Mouse (Mus musculus): Measurements from ENCODE around the gene Gm21411. TPM values are rescaled to one million over a fixed set of nuclear protein-coding genes. Genes with fewer than 3 reads are reported as not detected.
"Not testable (repeated sequence)": the region's sequence is repeated elsewhere in the genome, so short reads cannot be mapped to it uniquely, and the experiment has no call there.

Gene Gm21411
- 0.11 TPM in 1 of 2 replicates, not detected in the other for polyA plus RNA-seq (2012; rRNA removed)

- H3K4me3 ChIP-seq (ENCODE audit: insufficient read depth, low read depth, low read length); H3K4me1 ChIP-seq (ENCODE audit: control insufficient read depth, insufficient read depth, low read length); H3K36me3 ChIP-seq (ENCODE audit: control insufficient read depth, insufficient read depth, low read length); H3K27ac ChIP-seq (ENCODE audit: insufficient read depth, low read depth, low read length); H3K27me3 ChIP-seq (replicated peaks; ENCODE audit: control insufficient read depth, insufficient read depth, low read length); DNase-seq: not testable (repeated sequence)
- WGBS, result 78% methylated on average over 9 of the region's 9 CpGs
These were observed at the start of gene Gm21411 for GRCm38 (mm10) chr4:146909386-146910137. Gene Gm21411 (minus strand): TSS chr4:146909590.

- H3K27ac ChIP-seq (ENCODE audit: insufficient read depth, low read depth, low read length); H3K4me3 ChIP-seq (ENCODE audit: insufficient read depth, low read depth, low read length); DNase-seq; H3K27me3 ChIP-seq (replicated peaks; ENCODE audit: control insufficient read depth, insufficient read depth, low read length); H3K4me1 ChIP-seq (ENCODE audit: control insufficient read depth, insufficient read depth, low read length); H3K36me3 ChIP-seq (ENCODE audit: control insufficient read depth, insufficient read depth, low read length): not testable (repeated sequence)
- 65% methylated on average over 32 of the region's 32 CpGs for WGBS
These were observed 32.3 kb upstream of the Gm21411 start for GRCm38 (mm10) chr4:146941691-146942090.

GRCm38 (mm10) chr4:146932311-146933082 lies 23.1 kb upstream of the Gm21411 start:
- no peaks in the 10 kb centered on the region for H3K4me1 ChIP-seq (ENCODE audit: control insufficient read depth, insufficient read depth, low read length)
- H3K4me3 ChIP-seq (ENCODE audit: insufficient read depth, low read depth, low read length), result no peak overlapping the region
- WGBS, result 7% methylated on average over 75 of the region's 77 CpGs
- H3K36me3 ChIP-seq (ENCODE audit: control insufficient read depth, insufficient read depth, low read length), result no peaks in the 10 kb centered on the region
- no peak for DNase-seq
- no peak overlapping the region for H3K27ac ChIP-seq (ENCODE audit: insufficient read depth, low read depth, low read length)
- TF ChIP-seq POLR2A (IDR thresholded peaks at IDR 0.05; ENCODE audit: low read depth, low read length) (no peak), CTCF (conservative IDR thresholded peaks at IDR 0.05; ENCODE audit: insufficient read depth, insufficient read length, low read depth, low read length) (no peak)
- H3K27me3 ChIP-seq (replicated peaks; ENCODE audit: control insufficient read depth, insufficient read depth, low read length), result no peaks in the 10 kb centered on the region

GRCm38 (mm10) chr4:146915196-146915595 lies 5.8 kb upstream of the Gm21411 start:
- Histone ChIP-seq H3K27me3 (replicated peaks; ENCODE audit: control insufficient read depth, insufficient read depth, low read length) (no peaks in the 10 kb centered on the region), H3K4me3 (ENCODE audit: insufficient read depth, low read depth, low read length) (no peak overlapping the region), H3K36me3 (ENCODE audit: control insufficient read depth, insufficient read depth, low read length) (no peaks in the 10 kb centered on the region), H3K4me1 (ENCODE audit: control insufficient read depth, insufficient read depth, low read length) (no peaks in the 10 kb centered on the region), H3K27ac (ENCODE audit: insufficient read depth, low read depth, low read length) (no peak overlapping the region)
- WGBS, result 74% methylated on average over 3 of the region's 3 CpGs
- no peak for TF ChIP-seq POLR2A (IDR thresholded peaks at IDR 0.05; ENCODE audit: low read depth, low read length)
- no peak for DNase-seq

- WGBS, result 93% methylated on average over 1 of the region's 1 CpGs
- not testable (repeated sequence) for H3K27ac ChIP-seq (ENCODE audit: insufficient read depth, low read depth, low read length); H3K27me3 ChIP-seq (replicated peaks; ENCODE audit: control insufficient read depth, insufficient read depth, low read length); H3K4me3 ChIP-seq (ENCODE audit: insufficient read depth, low read depth, low read length); H3K36me3 ChIP-seq (ENCODE audit: control insufficient read depth, insufficient read depth, low read length); H3K4me1 ChIP-seq (ENCODE audit: control insufficient read depth, insufficient read depth, low read length); DNase-seq
These were observed 1.3 kb downstream of the Gm21411 start for GRCm38 (mm10) chr4:146908131-146908530.

- not testable (repeated sequence) for H3K36me3 ChIP-seq (ENCODE audit: control insufficient read depth, insufficient read depth, low read length); H3K4me3 ChIP-seq (ENCODE audit: insufficient read depth, low read depth, low read length); DNase-seq; H3K27me3 ChIP-seq (replicated peaks; ENCODE audit: control insufficient read depth, insufficient read depth, low read length); H3K27ac ChIP-seq (ENCODE audit: insufficient read depth, low read depth, low read length); H3K4me1 ChIP-seq (ENCODE audit: control insufficient read depth, insufficient read depth, low read length)
- 65% methylated on average over 2 of the region's 2 CpGs for WGBS
These were observed 4.6 kb downstream of the Gm21411 start for GRCm38 (mm10) chr4:146904782-146905181.

- not testable (repeated sequence) for H3K4me3 ChIP-seq (ENCODE audit: insufficient read depth, low read depth, low read length); H3K27ac ChIP-seq (ENCODE audit: insufficient read depth, low read depth, low read length); H3K27me3 ChIP-seq (replicated peaks; ENCODE audit: control insufficient read depth, insufficient read depth, low read length); H3K36me3 ChIP-seq (ENCODE audit: control insufficient read depth, insufficient read depth, low read length); DNase-seq; H3K4me1 ChIP-seq (ENCODE audit: control insufficient read depth, insufficient read depth, low read length)
- WGBS, result 58% methylated on average over 3 of the region's 3 CpGs
These were observed 6.3 kb downstream of the Gm21411 start for GRCm38 (mm10) chr4:146903126-146903525.

Other genes with a start within 250 kb of the Gm21411 start
- not detected in 2 replicates for gene Zfp989, start 62.4 kb upstream of the Gm21411 start, polyA plus RNA-seq (2012; rRNA removed)
- 0.03 and 0.09 TPM in 2 replicates for gene Rex2, start 112.3 kb upstream of the Gm21411 start, polyA plus RNA-seq (2012; rRNA removed)
- gene Zfp991, start 222.4 kb upstream of the Gm21411 start, polyA plus RNA-seq (2012; rRNA removed), result 0.05 TPM in 2 replicates

Data from kidney, adult 2 months (tissue).